Comparison of ENCODE assay signal across 16 mouse cellular contexts in genomic region chr7:31140302-31140701, GRCm38 (mm10). TPM values are rescaled to one million over a fixed set of nuclear protein-coding genes. Genes with fewer than 3 reads are reported as not detected.
DNase-seq lines count a peak whose midpoint lies in the region; ATAC-seq and TF ChIP-seq lines count a peak whose summit lies in the region.
"Had no signal": no experiment of that assay in that cellular context is flagged by ENCODE, and none has a peak within 500 bp of the region (broad histone marks: within the 10 kb centered on the region; RNA-seq: fewer than 3 reads in every experiment).

No protein-coding gene starts in this region.

- H3K36me3 ChIP-seq in heart, embryonic 13.5 days: peaks cover 88% of the 10 kb centered on the region
- peaks cover 80% of the 10 kb centered on the region for H3K36me3 ChIP-seq in heart, postnatal 0 days (replicated peaks; ENCODE audit: control insufficient read depth, insufficient read depth, low read length)
- H3K36me3 ChIP-seq in midbrain, embryonic 15.5 days (replicated peaks): peaks cover 80% of the 10 kb centered on the region

- H3K27me3 ChIP-seq in heart, embryonic 13.5 days (replicated peaks): no peaks in the 10 kb centered on the region
- H3K27me3 ChIP-seq in heart, postnatal 0 days (ENCODE audit: control insufficient read depth, insufficient read depth, low read length): no peaks in the 10 kb centered on the region
- no peaks in the 10 kb centered on the region for H3K27me3 ChIP-seq in midbrain, embryonic 15.5 days (replicated peaks)
- H3K27me3 ChIP-seq: embryonic facial prominence, embryonic 15.5 days; hindbrain, embryonic 12.5 days; intestine, embryonic 15.5 days had no signal

- H3K4me1 ChIP-seq in heart, embryonic 13.5 days: peaks cover 26% of the 10 kb centered on the region
- no peaks in the 10 kb centered on the region for H3K4me1 ChIP-seq in heart, postnatal 0 days (ENCODE audit: control insufficient read depth, insufficient read depth)
- H3K4me1 ChIP-seq in midbrain, embryonic 15.5 days: no peaks in the 10 kb centered on the region
- H3K4me1 ChIP-seq: embryonic facial prominence, embryonic 15.5 days; forebrain, embryonic 10.5 days; hindbrain, embryonic 12.5 days had no signal

- DNase-seq in heart, adult 11 months: peak; percentile 76
- DNase-seq in heart, postnatal 4 days: no peak
- DNase-seq in heart, postnatal 36 days: no peak
- DNase-seq in heart, postnatal 0 days (ENCODE audit: low spot score): no peak
- no peak for DNase-seq in heart, adult 9 months (ENCODE audit: low spot score in 2 of 2)

- H3K4me2 ChIP-seq in heart, embryonic 13.5 days: no peak overlapping the region
- no peak overlapping the region for H3K4me2 ChIP-seq in heart, postnatal 0 days (ENCODE audit: low read depth, low read length)
- no peak overlapping the region for H3K4me2 ChIP-seq in midbrain, embryonic 15.5 days
- H3K4me2 ChIP-seq: embryonic facial prominence, embryonic 15.5 days; hindbrain, embryonic 12.5 days; intestine, embryonic 15.5 days had no signal

- TF ChIP-seq CTCF in heart, postnatal 0 days (IDR thresholded peaks at IDR 0.05; ENCODE audit: low read depth): no peak

- H3K4me3 ChIP-seq in heart, embryonic 13.5 days: no peak overlapping the region
- H3K4me3 ChIP-seq in heart, postnatal 0 days (ENCODE audit: low read depth, low read length): no peak overlapping the region
- no peak overlapping the region for H3K4me3 ChIP-seq in midbrain, embryonic 15.5 days
- H3K4me3 ChIP-seq: embryonic facial prominence, embryonic 15.5 days; erythroblast, embryonic 14.5 days; forebrain, embryonic 10.5 days; gastrocnemius, adult 2 months; hindbrain, embryonic 12.5 days; intestine, embryonic 15.5 days had no signal

- no peak for TF ChIP-seq EP300 in heart, postnatal 0 days (IDR thresholded peaks at IDR 0.05; ENCODE audit: low read depth)

- peak overlapping the region; percentile 50; the same call in 1 of the 2 replicates for H3K9ac ChIP-seq in heart, embryonic 13.5 days
- no peak overlapping the region for H3K9ac ChIP-seq in heart, postnatal 0 days (replicated peaks; ENCODE audit: low read depth, low read length)
- no peak overlapping the region for H3K9ac ChIP-seq in midbrain, embryonic 15.5 days
- H3K9ac ChIP-seq: embryonic facial prominence, embryonic 15.5 days; hindbrain, embryonic 12.5 days; intestine, embryonic 15.5 days had no signal

- WGBS in heart, embryonic 13.5 days: 21% methylated on average over 4 of the region's 4 CpGs
- WGBS in heart, postnatal 0 days: 26% methylated on average over 4 of the region's 4 CpGs
- WGBS in midbrain, embryonic 15.5 days: 92% methylated on average over 4 of the region's 4 CpGs

- intact Hi-C loops in heart, postnatal 36 days (cut with DNase I): no loop called here

- H3K9me3 ChIP-seq in heart, embryonic 13.5 days: no peaks in the 10 kb centered on the region
- H3K9me3 ChIP-seq in heart, postnatal 0 days (replicated peaks; ENCODE audit: control insufficient read depth, low read length): no peaks in the 10 kb centered on the region
- no peaks in the 10 kb centered on the region for H3K9me3 ChIP-seq in midbrain, embryonic 15.5 days
- H3K9me3 ChIP-seq: embryonic facial prominence, embryonic 15.5 days; forebrain, embryonic 10.5 days; hindbrain, embryonic 12.5 days; intestine, embryonic 15.5 days had no signal

- ATAC-seq in heart, embryonic 13.5 days (ENCODE audit: extremely low read depth, insufficient number of reproducible peaks, low FRiP score, low TSS enrichment): no peak
- peak; percentile 57 for ATAC-seq in heart, postnatal 0 days (ENCODE audit: insufficient read depth, low read depth)
- ATAC-seq in midbrain, embryonic 15.5 days (replicated peaks): no peak

- H3K27ac ChIP-seq in heart, embryonic 13.5 days (replicated peaks): peak overlapping the region; percentile 70
- H3K27ac ChIP-seq in heart, postnatal 0 days (ENCODE audit: low read depth): peak overlapping the region; percentile 41; the same call in 1 of the 2 replicates
- H3K27ac ChIP-seq in midbrain, embryonic 15.5 days: no peak overlapping the region
- H3K27ac ChIP-seq: embryonic facial prominence, embryonic 15.5 days; forebrain, embryonic 10.5 days; gastrocnemius, adult 2 months; hindbrain, embryonic 12.5 days; intestine, embryonic 15.5 days had no signal

RNA-seq across cellular contexts. Expression of gene Scn1b, which starts 13.5 kb away (rescaled TPM):
- total RNA-seq in heart, postnatal 4 days (2021): 10 to 100 TPM in 1 of 2 experiments, 1 to 10 TPM in 1; 8.2 to 10.4 TPM
- polyA plus RNA-seq in heart, embryonic 13.5 days (2015; fragmentation: Nextera tagmentation; extraction: Ambion mirVana): 2.5 and 3.1 TPM in 2 replicates
- 10 to 100 TPM; 29.2 to 29.5 TPM for total RNA-seq in heart, postnatal 36 days (2021)
- 4.7 and 28.3 TPM in 2 replicates for total RNA-seq in heart, postnatal 0 days (2014; rRNA removed; ENCODE audit: low replicate concordance)
- polyA plus RNA-seq in heart, postnatal 0 days (2015; fragmentation: Nextera tagmentation; extraction: Ambion mirVana): 4.2 and 5.3 TPM in 2 replicates
- polyA plus RNA-seq in midbrain, embryonic 15.5 days (2015; fragmentation: Nextera tagmentation; extraction: Ambion mirVana): 9.2 and 9.9 TPM in 2 replicates
- total RNA-seq: common myeloid progenitor, adult 5-6 weeks; granulocyte monocyte progenitor cell, adult 5-6 weeks had no signal

RNA-seq across cellular contexts. Expression of gene Gramd1a, which starts 15.4 kb away (rescaled TPM):
- 10 to 100 TPM; 32.9 to 36.0 TPM for total RNA-seq in heart, postnatal 4 days (2021)
- 50.3 and 51.8 TPM in 2 replicates for polyA plus RNA-seq in heart, embryonic 13.5 days (2015; fragmentation: Nextera tagmentation; extraction: Ambion mirVana)
- 10 to 100 TPM; 33.6 to 37.9 TPM for total RNA-seq in heart, postnatal 36 days (2021)
- 53.9 and 57.2 TPM in 2 replicates for total RNA-seq in heart, postnatal 0 days (2014; rRNA removed; ENCODE audit: low replicate concordance)
- polyA plus RNA-seq in heart, postnatal 0 days (2015; fragmentation: Nextera tagmentation; extraction: Ambion mirVana): 25.9 and 27.0 TPM in 2 replicates
- polyA plus RNA-seq in midbrain, embryonic 15.5 days (2015; fragmentation: Nextera tagmentation; extraction: Ambion mirVana): 262 and 274 TPM in 2 replicates

RNA-seq across cellular contexts. Expression of gene Hpn, which starts 25.2 kb away (rescaled TPM):
- total RNA-seq in heart, postnatal 4 days (2021): 1 to 10 TPM; 2.2 to 2.6 TPM
- 2.4 and 3.6 TPM in 2 replicates for polyA plus RNA-seq in heart, embryonic 13.5 days (2015; fragmentation: Nextera tagmentation; extraction: Ambion mirVana)
- 1 to 10 TPM; 1.9 to 3.9 TPM for total RNA-seq in heart, postnatal 36 days (2021)
- 6.7 and 10.5 TPM in 2 replicates for total RNA-seq in heart, postnatal 0 days (2014; rRNA removed; ENCODE audit: low replicate concordance)
- 1.3 and 1.7 TPM in 2 replicates for polyA plus RNA-seq in heart, postnatal 0 days (2015; fragmentation: Nextera tagmentation; extraction: Ambion mirVana)
- 0.47 and 0.80 TPM in 2 replicates for polyA plus RNA-seq in midbrain, embryonic 15.5 days (2015; fragmentation: Nextera tagmentation; extraction: Ambion mirVana)
- polyA plus RNA-seq: forebrain, embryonic 14.5 days had no signal
